Mouse (Mus musculus): Measurements from ENCODE around the gene Itpkb. TPM values are rescaled to one million over a fixed set of nuclear protein-coding genes. Genes with fewer than 3 reads are reported as not detected.

The Itpkb gene
- 25.7 and 54.9 TPM in 2 replicates for polyA plus RNA-seq (2012; rRNA removed)

- DNase-seq (ENCODE audit: low spot score), result no peak
These were observed at the start of gene Itpkb for GRCm38 (mm10) chr1:180330145-180330706. TSS of gene Itpkb (plus strand) at chr1:180330485.

GRCm38 (mm10) chr1:180282581-180282980, 47.7 kb upstream of the Itpkb start:
- DNase-seq (ENCODE audit: low spot score), result no peak

GRCm38 (mm10) chr1:180283813-180284768, 46.2 kb upstream of the Itpkb start:
- no peak for DNase-seq (ENCODE audit: low spot score)

- DNase-seq (ENCODE audit: low spot score), result no peak
These were observed 44.0 kb upstream of the Itpkb start for GRCm38 (mm10) chr1:180286081-180286831.

- DNase-seq (ENCODE audit: low spot score), result no peak
These were observed 42.1 kb upstream of the Itpkb start for GRCm38 (mm10) chr1:180288227-180288626.

- DNase-seq (ENCODE audit: low spot score), result no peak
These were observed 41.3 kb upstream of the Itpkb start for GRCm38 (mm10) chr1:180288872-180289468.

GRCm38 (mm10) chr1:180289788-180290187, 40.5 kb upstream of the Itpkb start:
- DNase-seq (ENCODE audit: low spot score), result no peak

- DNase-seq (ENCODE audit: low spot score), result no peak
These were observed 39.9 kb upstream of the Itpkb start for GRCm38 (mm10) chr1:180290358-180290757.

- DNase-seq (ENCODE audit: low spot score), result no peak
These were observed 34.2 kb upstream of the Itpkb start for GRCm38 (mm10) chr1:180296088-180296487.

- no peak for DNase-seq (ENCODE audit: low spot score)
These were observed 30.6 kb upstream of the Itpkb start for GRCm38 (mm10) chr1:180299697-180300096.

GRCm38 (mm10) chr1:180300292-180300691, 30.0 kb upstream of the Itpkb start:
- DNase-seq (ENCODE audit: low spot score), result no peak

- no peak for DNase-seq (ENCODE audit: low spot score)
These were observed 29.3 kb upstream of the Itpkb start for GRCm38 (mm10) chr1:180300997-180301396.

- DNase-seq (ENCODE audit: low spot score), result no peak
These were observed 27.8 kb upstream of the Itpkb start for GRCm38 (mm10) chr1:180302253-180303120.

- DNase-seq (ENCODE audit: low spot score), result no peak
These were observed 26.7 kb upstream of the Itpkb start for GRCm38 (mm10) chr1:180303600-180303999.

GRCm38 (mm10) chr1:180306889-180307288, 23.4 kb upstream of the Itpkb start:
- no peak for DNase-seq (ENCODE audit: low spot score)

- DNase-seq (ENCODE audit: low spot score), result no peak
These were observed 22.6 kb upstream of the Itpkb start for GRCm38 (mm10) chr1:180307661-180308060.

GRCm38 (mm10) chr1:180308897-180309296, 21.4 kb upstream of the Itpkb start:
- no peak for DNase-seq (ENCODE audit: low spot score)

- no peak for DNase-seq (ENCODE audit: low spot score)
These were observed 18.0 kb upstream of the Itpkb start for GRCm38 (mm10) chr1:180312286-180312685.

- no peak for DNase-seq (ENCODE audit: low spot score)
These were observed 17.4 kb upstream of the Itpkb start for GRCm38 (mm10) chr1:180312792-180313311.
